Mouse (Mus musculus): ENCODE measurements at regions not wholly inside any gene's neighbourhood (a gene's known extent, or its start where the extent isn't known, plus 50 kb on each side); places are given as distances from the start of the nearest gene placed in this dataset.

DNA sequence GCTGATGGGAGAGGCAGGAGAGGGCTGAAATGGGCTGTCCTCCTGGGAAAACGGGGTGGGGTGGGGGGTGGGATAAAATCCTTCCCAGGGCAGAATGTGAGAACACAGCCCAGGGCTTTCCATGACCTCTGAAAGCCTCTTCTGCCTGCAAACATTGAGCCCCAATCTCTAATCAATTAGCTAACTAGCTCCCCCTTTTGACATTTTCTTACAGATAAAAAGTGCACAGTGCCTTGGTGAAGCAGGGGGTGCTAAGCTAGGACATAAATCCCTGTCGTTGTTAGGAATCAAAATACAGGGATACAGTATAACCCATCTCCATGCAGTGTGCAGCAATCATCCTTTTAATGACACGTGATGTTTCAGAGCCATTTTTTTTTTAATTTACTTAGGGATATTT lies 588.1 kb downstream of the Rnf144a start:
- in situ Hi-C loops (cut with MboI; ENCODE audit: unreplicated experiment in 2 of 2) = no loop called here

DNA sequence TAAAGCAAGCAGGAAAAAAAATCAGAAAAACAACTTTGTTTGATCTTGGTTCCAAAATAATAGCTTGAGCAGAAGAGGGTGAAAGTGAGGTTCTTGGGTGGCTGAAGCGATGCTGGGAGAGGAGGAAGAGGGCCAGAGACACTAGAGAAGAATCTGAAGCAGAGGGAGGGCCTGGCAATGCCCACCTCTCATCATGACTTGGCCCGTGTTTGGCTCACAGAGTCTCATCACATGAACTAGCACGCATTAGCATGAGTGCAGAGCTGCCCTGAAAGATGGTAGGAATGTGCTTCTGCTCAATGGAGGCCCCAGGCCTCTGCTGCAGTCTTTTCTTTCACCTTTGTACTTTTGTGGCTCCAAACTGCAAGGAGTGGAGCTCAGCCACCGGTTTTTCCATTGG lies 588.6 kb downstream of the Rnf144a start:
- in situ Hi-C loops (cut with MboI; ENCODE audit: unreplicated experiment in 2 of 2) = no loop called here

DNA sequence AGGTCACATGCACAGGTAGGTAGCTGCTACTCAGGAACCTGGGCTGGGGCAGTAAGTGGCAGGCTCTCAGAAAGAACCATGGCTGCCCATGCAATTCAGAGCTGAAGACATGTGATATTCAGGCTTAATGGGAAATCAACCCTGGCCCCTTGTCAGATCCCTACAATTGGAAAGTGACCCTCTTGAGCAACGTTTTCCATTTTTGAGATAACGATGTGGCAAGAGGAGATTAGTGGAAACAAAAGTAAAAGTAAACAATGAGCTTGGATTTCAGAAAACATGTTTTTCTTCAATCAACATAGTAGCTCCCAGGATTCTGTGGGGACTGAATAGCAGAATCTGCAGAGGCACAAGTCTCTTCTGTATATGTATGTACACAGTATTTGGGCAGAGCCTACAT lies 598.8 kb downstream of the Rnf144a start:
- in situ Hi-C loops (cut with MboI; ENCODE audit: unreplicated experiment in 2 of 2) = no loop called here

DNA sequence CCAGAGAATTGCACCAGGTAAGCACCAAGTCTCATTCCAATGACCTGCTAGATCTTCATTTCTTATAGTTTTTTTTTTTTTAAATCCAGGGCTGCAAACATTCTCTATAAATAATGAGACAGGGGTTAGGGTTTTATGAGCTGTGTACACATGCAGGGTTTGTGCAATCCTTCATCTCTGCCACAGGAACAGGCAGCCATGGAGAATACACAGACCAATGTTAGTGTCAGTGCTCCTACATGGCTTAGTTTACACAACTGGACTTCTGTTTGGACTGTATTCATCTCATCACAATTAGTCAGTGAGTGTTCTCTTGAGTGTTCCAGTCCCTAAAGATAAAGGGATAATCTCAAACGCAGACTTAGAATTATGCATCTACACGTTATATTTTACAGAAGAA lies 620.0 kb downstream of the Rnf144a start:
- in situ Hi-C loops (cut with MboI; ENCODE audit: unreplicated experiment in 2 of 2) = no loop called here

DNA sequence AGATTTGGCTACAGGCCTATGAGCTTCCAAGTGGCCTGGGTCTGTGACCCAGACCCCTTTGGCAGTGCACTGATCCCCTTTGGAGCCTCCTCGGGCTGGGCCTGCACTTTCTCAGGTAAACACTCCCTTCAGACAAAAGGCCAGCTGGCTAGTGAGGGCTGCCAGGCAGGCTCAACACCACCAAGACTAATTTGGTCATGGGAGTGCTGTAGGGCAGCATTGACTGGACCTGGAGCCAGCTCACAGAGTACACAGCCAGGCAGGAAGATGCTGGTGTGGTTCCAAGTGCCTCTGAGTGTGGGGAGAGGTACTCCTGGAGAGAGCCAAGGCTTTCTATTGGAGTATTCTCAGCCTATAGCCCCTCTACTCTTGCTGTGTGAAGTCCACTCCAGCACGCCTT lies 620.5 kb downstream of the Rnf144a start:
- in situ Hi-C loops (cut with MboI; ENCODE audit: unreplicated experiment in 2 of 2) = no loop called here

DNA sequence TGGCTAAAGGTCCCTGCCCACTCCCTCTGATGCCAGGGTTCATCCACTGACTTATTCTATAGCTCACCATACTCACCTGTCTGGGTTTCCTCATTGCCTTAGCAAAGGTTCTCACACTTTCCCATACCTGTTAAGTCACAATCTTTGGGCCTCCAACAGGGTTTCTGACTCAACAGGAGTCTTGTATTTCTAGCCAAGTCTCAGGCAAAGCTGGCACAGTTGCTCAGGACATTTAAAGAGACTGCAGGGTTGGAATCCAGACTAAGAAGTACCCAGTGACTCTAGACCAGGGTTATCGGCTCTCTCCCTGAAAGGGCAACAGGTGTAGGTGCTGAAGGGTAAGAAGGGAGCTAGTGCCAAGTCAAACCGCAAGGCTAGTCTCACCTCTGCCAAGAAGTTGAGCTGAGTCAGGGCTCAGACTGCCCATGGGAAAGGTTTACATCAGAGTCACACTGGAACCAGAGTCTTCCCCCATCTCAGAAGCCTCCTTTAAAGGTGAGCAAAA lies 622.4 kb downstream of the Rnf144a start:
- in situ Hi-C loops (cut with MboI; ENCODE audit: unreplicated experiment in 2 of 2) = no loop called here

DNA sequence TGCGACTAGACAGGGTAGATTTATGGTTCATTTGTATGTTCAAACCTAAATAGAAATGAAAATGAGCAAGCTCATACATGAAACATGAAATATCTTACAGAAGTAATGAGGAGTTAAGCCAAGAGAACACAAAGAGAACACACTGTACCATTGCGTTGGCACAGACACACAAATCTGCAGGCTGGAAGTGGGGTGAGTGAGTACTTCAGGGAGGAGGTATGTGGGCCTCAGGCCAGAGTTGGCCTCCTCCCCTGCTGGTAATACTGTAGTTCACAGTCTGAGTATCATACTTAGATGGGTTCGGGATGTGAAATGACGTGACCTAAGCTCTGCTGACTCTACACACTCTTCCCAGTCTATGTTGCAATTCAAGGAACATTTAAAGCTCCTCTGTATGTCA lies 624.1 kb downstream of the Rnf144a start:
- in situ Hi-C loops (cut with MboI; ENCODE audit: unreplicated experiment in 2 of 2) = no loop called here

DNA sequence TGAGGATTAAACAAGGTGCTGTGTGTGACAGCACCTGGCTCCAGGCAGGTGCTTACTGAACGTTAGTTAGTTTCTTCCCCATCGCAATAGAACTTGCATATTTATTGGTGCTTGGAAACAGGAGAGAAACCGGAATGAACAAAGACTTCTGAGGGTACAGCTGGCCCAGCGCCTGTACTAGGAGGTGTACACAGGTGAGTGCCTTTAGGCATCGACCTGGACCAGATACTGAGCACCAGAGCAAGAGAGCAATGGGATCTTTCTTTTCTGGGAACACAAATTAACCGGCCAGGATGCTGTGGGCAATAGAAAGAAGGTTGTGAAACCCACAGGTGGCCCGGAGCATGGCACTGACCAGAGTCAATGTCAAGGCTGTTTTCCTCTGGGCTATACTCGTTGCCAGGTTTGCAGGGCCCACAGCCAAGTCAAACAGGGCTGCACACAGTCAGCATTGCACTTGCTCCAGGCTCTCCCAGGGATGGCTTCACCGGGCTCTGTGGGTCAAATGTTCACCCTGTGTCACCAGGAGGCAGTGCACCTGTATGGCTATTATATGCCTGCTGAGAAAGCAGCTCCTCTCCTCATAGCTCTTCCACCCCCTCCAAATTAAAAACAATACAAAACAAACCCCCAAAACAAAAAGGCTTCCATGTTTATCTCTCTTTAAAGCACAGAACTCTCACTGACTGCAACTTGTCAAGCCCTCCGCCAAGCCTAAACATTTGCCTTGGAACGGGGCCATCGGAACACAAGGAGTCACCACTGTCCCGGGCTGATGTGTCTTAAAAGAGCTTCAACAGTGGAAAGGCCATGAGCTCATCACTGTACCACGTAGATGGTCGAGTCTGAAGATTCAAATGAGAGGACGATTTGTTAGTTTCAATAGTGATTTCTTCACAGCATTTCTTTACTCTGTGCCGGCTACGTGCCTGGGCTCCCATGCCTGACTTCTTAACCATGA lies 629.1 kb downstream of the Rnf144a start:
- in situ Hi-C loops (cut with MboI; ENCODE audit: unreplicated experiment in 2 of 2) = no loop called here

DNA sequence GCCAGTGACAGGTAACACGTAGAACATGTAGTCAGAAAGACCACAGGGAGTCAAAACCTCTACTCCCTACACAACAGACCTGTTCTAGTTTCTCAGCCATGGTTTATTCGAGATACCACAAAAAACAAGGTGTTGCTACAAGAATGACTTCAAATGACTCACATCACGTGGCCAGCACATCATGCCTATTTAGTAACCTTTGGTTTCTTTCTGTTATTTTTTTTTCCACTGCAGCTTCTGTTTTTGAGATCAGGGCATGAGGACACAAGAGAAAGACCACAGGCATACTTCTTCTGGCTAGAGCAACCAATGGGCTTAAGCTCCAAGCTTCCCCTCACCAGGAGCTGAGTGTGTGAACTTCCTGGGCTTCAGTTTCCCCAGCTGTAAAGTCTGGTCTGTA lies 630.7 kb downstream of the Rnf144a start:
- in situ Hi-C loops (cut with MboI; ENCODE audit: unreplicated experiment in 2 of 2) = no loop called here

DNA sequence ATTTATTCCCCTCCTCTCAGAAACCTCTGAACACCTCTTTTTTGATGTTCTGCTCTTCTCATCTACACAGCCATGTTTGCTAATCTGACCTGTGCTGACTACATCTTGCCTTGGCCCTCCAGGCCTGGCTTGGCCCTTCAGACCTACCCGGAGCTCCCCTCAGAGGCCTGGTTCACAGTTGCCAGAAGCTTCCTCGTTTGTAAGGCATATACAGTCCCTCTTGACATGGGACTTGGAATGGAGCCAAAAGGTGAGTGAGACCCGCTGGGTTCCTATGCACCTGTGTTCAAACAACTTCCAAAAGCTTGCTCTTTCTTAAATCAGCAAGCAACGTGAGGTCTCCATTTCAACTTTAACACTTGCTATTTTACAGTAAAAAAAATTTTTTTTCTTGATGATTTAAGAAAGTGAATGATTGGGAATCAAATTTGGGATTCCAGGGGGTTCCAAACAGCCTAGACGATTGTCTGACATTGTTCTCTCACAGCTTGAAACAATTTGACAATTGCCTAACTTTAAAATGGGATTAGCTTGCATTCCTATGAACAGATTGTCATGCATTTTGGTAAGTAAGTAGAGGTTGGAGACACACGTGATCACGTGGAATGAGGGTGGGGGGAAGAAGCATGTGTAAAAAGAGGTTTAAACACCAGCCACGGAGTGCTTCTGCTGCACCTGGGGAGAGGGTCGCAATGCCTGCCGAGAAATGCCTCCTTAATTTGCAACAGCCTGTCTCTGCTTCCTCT lies 631.9 kb downstream of the Rnf144a start:
- in situ Hi-C loops (cut with MboI; ENCODE audit: unreplicated experiment in 2 of 2) = no loop called here

DNA sequence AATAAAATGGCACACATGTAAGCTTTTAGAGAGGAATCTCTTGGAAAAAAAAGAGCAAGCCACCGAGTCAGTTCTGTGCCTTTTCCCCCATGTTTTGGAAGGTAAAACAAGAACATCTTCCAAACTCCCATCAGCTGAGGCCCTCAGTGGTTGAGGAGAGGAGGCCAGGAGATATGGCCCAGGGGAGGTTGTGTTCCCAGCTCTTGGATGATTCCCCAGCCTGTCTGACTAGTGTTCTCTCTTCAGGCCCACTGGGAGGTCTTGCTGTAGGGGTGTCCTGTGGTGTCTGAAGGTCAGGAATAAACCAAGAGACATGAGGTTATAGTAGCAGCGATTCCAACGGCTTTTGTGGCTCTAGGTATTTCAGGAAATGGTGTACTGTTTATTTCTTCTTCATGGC lies 643.2 kb downstream of the Rnf144a start:
- in situ Hi-C loops (cut with MboI; ENCODE audit: unreplicated experiment in 2 of 2) = no loop called here

DNA sequence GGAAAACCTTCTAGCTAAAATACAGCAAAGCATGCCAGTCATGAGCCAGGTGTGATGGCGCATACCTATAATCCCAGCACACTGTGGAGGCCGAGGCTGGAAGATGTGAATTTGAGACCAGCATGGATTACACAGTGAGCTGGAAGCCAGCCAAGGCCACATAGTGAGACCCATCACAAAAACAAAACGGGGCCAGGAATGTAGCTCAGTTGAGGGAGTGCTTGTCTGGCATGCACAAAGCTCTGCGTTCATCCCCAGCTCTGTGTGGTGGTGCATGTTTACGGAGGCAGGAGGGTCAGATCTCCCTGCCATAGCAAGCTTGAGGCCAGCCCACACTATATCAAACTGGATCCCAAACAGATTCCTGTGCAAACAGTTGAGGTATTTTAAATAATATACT lies 646.4 kb downstream of the Rnf144a start:
- in situ Hi-C loops (cut with MboI; ENCODE audit: unreplicated experiment in 2 of 2) = no loop called here

DNA sequence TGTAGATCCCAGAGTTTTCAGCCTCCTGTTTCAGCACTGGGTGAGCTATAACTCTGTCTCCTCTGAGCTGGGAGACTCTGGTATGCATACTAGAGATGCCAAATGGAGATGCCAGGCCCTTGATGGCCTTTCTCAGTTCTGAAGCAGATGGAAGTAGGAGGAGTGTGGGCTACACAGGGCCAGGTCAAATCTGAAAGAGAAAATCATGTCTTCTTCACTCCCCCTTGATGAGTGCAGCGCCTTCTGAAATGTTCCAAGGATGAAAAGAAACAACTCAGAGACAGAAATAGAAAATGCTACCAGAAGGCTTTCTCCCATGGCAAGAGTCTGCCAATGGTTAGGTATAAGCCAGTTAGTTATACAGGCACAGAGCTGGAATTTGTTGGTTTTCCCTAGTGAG lies 652.0 kb downstream of the Rnf144a start:
- in situ Hi-C loops (cut with MboI; ENCODE audit: unreplicated experiment in 2 of 2) = no loop called here

DNA sequence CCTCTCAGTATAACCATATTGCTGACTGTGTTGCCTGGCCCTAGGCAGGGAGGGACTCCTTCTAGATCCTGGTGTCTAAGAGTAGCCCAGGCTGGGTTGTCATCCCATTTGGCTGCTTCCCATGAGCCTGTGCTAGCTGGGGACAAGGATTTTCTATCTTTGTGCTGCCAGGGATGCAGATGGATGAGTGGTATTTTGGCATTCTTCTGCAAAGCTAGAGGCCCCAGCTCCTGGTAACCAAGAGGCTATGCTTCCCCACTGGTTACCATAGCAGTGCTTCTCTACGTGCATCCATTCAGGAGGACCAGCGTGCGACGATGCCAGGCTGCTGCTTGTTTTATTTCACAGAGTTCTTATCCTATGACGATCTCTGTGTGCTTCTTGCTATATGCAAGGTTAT lies 658.0 kb downstream of the Rnf144a start:
- in situ Hi-C loops (cut with MboI; ENCODE audit: unreplicated experiment in 2 of 2) = no loop called here

DNA sequence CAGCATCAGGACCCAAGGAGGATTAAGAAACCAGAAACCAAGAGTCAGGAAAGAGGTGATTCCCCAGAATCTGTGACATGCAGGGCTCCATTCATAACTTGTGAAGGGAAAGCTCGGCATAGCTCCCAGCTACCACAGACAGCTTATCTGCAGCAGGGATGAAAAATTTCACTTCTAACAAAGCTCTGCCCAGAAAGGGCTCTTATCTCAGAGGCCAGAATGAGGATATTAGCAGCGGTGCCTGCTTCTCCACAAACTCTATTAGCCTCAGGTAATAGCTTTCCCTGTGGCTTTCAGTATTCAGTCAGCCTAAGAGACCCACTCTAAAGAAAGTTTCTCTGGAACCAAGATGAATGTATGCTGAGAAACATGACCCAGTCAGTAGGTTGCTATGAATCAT lies 636.9 kb upstream of the Id2 start:
- in situ Hi-C loops (cut with MboI; ENCODE audit: unreplicated experiment in 2 of 2) = no loop called here

DNA sequence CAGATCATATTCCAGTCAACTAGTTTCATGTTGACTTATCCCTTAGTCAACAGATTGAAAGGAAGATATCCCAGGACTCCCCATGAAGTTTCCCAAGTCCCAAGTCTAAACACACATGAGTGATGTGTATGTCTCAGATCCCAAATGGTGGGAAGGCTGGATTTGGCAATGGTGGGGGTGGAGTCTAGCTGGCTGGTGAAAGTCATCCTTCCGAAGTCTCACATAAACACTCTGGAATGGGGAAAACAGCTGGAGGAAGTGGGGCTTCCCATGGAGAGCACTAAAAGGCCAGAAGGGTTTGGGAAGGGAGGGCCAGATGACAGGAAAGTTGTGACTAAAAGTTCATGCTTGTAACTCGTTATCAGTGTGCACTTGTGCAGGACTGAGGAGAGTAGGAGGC lies 628.8 kb upstream of the Id2 start:
- in situ Hi-C loops (cut with MboI; ENCODE audit: unreplicated experiment in 2 of 2) = no loop called here

DNA sequence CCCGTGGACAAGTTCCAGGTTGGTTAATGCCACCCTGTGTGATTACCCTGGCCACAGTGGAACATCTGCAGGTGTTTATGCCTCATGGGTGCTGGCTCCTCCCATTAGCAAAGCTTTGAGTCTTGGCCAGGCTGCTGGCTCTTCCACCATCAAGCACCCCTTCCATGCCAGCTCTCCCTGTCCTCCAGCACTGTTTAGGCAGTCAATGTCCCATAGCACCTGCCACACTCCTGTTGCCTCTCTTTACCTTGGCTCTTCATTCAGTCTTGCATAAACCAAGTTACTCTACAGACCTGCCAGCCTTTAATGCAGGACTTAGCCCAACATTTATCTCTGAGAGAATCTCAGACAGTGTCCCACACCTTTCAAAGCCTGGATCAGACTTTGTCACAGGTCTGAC lies 614.2 kb upstream of the Id2 start:
- in situ Hi-C loops (cut with MboI; ENCODE audit: unreplicated experiment in 2 of 2) = loop anchor here in 1 of 2 experiments (25.0 kb wide), 1 partner anchor 624 kb away; the partner anchor contains the start of gene Id2

DNA sequence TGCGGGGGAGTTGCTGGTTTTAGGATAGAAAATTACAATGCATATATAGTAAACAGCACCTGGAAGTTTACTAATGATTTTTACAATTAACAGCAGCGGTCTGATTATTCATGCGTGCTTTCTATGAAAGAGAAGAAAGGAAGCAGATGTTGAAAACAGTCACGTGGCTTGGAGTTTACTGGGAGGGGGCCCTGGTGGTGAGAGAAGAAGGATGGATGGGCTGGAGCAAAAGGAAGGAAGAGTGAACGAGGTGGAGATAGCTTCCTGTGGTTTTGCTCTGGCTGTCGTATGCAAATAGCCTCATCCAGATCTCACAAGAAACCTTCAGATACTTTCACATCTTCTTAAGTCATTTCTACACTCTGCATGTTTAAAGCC lies 606.1 kb upstream of the Id2 start:
- in situ Hi-C loops (cut with MboI; ENCODE audit: unreplicated experiment in 2 of 2) = loop anchor here in 1 of 2 experiments (25.0 kb wide), 1 partner anchor 616 kb away; the partner anchor contains the start of gene Id2

DNA sequence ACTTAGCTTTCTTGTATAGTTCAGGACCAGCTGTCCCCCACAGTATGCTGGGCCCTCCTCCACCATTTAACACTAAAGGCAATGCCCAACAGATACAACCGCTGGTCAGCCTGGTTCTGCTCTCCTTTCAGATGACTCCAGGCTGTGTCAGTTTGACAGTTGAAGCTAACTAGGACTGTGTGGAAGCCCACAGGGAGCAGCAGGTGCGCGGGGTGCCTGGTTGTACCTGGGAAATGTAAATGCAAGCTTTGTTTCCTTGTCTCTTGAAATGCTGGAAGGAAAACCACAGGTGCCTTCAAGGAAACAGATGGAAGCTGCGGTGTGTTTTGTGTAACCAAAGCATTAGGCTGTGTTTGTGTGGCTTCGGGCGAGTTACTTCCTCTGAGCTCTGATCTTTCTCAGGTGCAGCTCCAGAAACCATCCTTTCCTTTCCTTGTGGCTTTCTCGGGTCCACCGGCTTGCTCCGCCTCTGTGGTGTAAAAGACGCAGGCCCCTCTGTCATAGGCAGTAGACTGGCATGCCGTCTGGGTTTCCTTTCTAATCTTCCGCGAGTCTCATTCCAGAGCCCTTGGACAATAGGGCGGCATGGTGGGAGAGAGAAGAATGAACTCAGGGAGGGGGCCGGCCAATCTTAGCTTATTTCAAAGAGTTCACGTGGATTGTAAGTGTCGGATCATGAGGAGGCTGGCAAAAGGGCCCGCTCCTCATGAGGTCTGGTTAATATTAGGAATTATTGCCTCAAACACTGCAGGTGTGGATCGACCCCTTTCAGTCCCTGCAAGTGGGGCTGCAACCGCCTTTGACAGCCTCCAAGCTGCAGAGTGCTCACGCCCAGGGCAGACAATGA lies 605.5 kb upstream of the Id2 start:
- in situ Hi-C loops (cut with MboI; ENCODE audit: unreplicated experiment in 2 of 2) = loop anchor here in 1 of 2 experiments (25.0 kb wide), 1 partner anchor 615 kb away; the partner anchor contains the start of gene Id2

DNA sequence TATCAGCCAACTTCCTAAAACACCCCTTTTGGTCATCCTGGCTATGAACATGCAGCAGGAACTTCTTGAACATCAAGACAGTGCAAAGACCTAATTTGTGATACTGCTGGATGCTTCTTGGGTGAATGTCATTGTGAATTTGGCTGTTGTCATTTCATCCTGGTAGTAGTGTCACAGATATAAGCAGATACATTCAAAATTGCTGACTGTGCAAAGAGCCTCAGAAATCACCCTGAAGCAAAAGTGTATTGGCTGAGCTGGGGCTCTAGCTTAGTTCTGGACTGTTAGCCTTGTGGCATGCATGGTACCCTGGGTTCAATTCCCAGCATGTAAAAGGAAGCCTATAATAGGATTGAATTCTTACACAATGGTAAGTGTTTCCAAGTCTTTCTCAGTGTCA lies 590.1 kb upstream of the Id2 start:
- in situ Hi-C loops (cut with MboI; ENCODE audit: unreplicated experiment in 2 of 2) = no loop called here

DNA sequence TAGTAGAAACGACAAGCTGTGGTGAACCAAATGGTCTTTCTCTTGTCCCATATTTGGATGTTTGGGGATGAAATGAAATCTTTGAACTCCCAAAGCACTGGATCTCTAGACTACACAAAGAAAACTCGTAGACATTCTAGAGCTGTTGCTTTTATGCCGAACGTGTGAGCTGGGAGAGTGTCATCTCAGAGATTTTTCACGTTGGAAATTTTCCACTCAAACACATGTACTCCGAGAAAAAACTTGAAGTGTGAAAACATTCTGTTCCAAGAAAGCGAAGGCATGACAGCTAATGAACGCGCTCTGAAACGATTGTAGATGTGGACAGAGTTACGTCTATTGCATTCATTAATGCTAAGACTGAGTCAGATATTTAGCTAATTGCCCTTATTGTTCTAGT lies 579.7 kb upstream of the Id2 start:
- in situ Hi-C loops (cut with MboI; ENCODE audit: unreplicated experiment in 2 of 2) = no loop called here
